Mouse (Mus musculus): ENCODE measurements around the gene F13b. TPM values are rescaled to one million over a fixed set of nuclear protein-coding genes. Genes with fewer than 3 reads are reported as not detected.
A peak's percentile ranks its signal among the peaks of the same experiment; 100 is the strongest.

F13b gene
- total and polyA plus RNA-seq, 3 experiments, result not detected

GRCm38 (mm10) chr1:139455226-139455869, 46.2 kb upstream of the F13b start:
- TF ChIP-seq CHD2 (IDR thresholded peaks at IDR 0.05; ENCODE audit: low read length), result no peak
- no peak for TF ChIP-seq ELF1 (IDR thresholded peaks at IDR 0.05; ENCODE audit: low read depth, low read length)
- TF ChIP-seq MYC (IDR thresholded peaks at IDR 0.05; ENCODE audit: low read depth, low read length), result peak; percentile 44
- no peak for TF ChIP-seq BHLHE40 (IDR thresholded peaks at IDR 0.05; ENCODE audit: borderline replicate concordance, low read depth, low read length)
- TF ChIP-seq MAX (IDR thresholded peaks at IDR 0.05; ENCODE audit: low read length), result peak; percentile 63
- TF ChIP-seq NRF1 (IDR thresholded peaks at IDR 0.05; ENCODE audit: insufficient read depth, low read depth, low read length, poor library complexity, severe bottlenecking), result no peak
- no peak for TF ChIP-seq TAL1 (IDR thresholded peaks at IDR 0.05; ENCODE audit: low read length)
- peak; percentile 24 to 47; a peak in 1 of 4 replicates for TF ChIP-seq EP300 (IDR thresholded peaks at IDR 0.05; ENCODE audit: low read depth in 1 of 2, low read length in 2 of 2)
- peak; percentile 61 for TF ChIP-seq GATA1 (IDR thresholded peaks at IDR 0.05; ENCODE audit: low read depth, low read length)
- TF ChIP-seq ZNF384 (IDR thresholded peaks at IDR 0.05; ENCODE audit: low read depth, low read length), result no peak
- TF ChIP-seq MEF2A (IDR thresholded peaks at IDR 0.05; ENCODE audit: extremely low read depth, insufficient replicate concordance, low read depth, low read length, poor library complexity, severe bottlenecking), result no peak
- 0 out of 2 replicates have a peak, but pooled peaks have one; percentile 57 for TF ChIP-seq MYB (IDR thresholded peaks at IDR 0.05; ENCODE audit: low read depth, low read length)
- TF ChIP-seq POLR2A (IDR thresholded peaks at IDR 0.05; ENCODE audit: control insufficient read depth in 1 of 2, insufficient read depth in 1 of 2, low read depth in 1 of 2, low read length in 2 of 2, poor library complexity in 1 of 2), result no peak
- TF ChIP-seq USF2 (IDR thresholded peaks at IDR 0.05; ENCODE audit: borderline replicate concordance in 1 of 2, insufficient read depth in 1 of 2, low read depth in 1 of 2, low read length in 2 of 2), result no peak
- TF ChIP-seq POLR2AphosphoS5 (IDR thresholded peaks at IDR 0.05; ENCODE audit: borderline replicate concordance, low read depth, low read length), result no peak
- TF ChIP-seq ZMIZ1 (IDR thresholded peaks at IDR 0.05; ENCODE audit: low read depth, low read length), result no peak
- TF ChIP-seq JUND (IDR thresholded peaks at IDR 0.05; ENCODE audit: low read depth, low read length), result no peak
- 0 out of 2 replicates have a peak, but pooled peaks have one; percentile 14 for TF ChIP-seq UBTF (IDR thresholded peaks at IDR 0.05; ENCODE audit: borderline replicate concordance, insufficient read depth, low read depth, low read length)
- no peak for TF ChIP-seq GABPA (IDR thresholded peaks at IDR 0.05; ENCODE audit: low read depth, low read length)
- TF ChIP-seq RAD21 (IDR thresholded peaks at IDR 0.05; ENCODE audit: low read depth, low read length), result no peak
- TF ChIP-seq NELFE (IDR thresholded peaks at IDR 0.05; ENCODE audit: low read depth, low read length), result no peak
- TF ChIP-seq CHD1 (IDR thresholded peaks at IDR 0.05; ENCODE audit: low read depth, low read length), result 0 out of 2 replicates have a peak, but pooled peaks have one; percentile 46
- no peak for TF ChIP-seq USF1 (IDR thresholded peaks at IDR 0.05; ENCODE audit: low read depth, low read length)
- TF ChIP-seq TBP (IDR thresholded peaks at IDR 0.05; ENCODE audit: low read depth, low read length), result no peak
- no peak for TF ChIP-seq MAZ (IDR thresholded peaks at IDR 0.05; ENCODE audit: low read depth, low read length)
- TF ChIP-seq ZKSCAN1 (IDR thresholded peaks at IDR 0.05; ENCODE audit: low read depth, low read length), result no peak
- TF ChIP-seq ETS1 (IDR thresholded peaks at IDR 0.05; ENCODE audit: low read depth, low read length), result peak; percentile 54
- TF ChIP-seq MXI1 (IDR thresholded peaks at IDR 0.05; ENCODE audit: low read depth, low read length), result peak; percentile 83
- no peak for TF ChIP-seq MAFK (IDR thresholded peaks at IDR 0.05; ENCODE audit: borderline replicate concordance, low read depth, low read length)
- no peak for TF ChIP-seq POLR2AphosphoS2 (IDR thresholded peaks at IDR 0.05; ENCODE audit: low read length)
- no peak for TF ChIP-seq SMC3 (IDR thresholded peaks at IDR 0.05; ENCODE audit: low read depth, low read length)
- 0 out of 2 replicates have a peak, but pooled peaks have one; percentile 14 for TF ChIP-seq RCOR1 (IDR thresholded peaks at IDR 0.05; ENCODE audit: low read depth, low read length)
- peak; percentile 80 for TF ChIP-seq SIN3A (IDR thresholded peaks at IDR 0.05; ENCODE audit: low read length)
- TF ChIP-seq TCF12 (IDR thresholded peaks at IDR 0.05; ENCODE audit: low read depth, low read length), result peak; percentile 50; the same call in 1 of the 2 replicates
- Histone ChIP-seq H3K9me3 (replicated peaks; ENCODE audit: insufficient read depth, low read length) (no peaks in the 10 kb centered on the region), H3K27me3 (ENCODE audit: control insufficient read depth in 1 of 2, insufficient read depth in 2 of 2, low read length in 2 of 2) (no peaks in the 10 kb centered on the region), H3K36me3 (ENCODE audit: control insufficient read depth in 1 of 2, insufficient read depth in 2 of 2, low read length in 2 of 2) (peaks cover 10 to 18% of the 10 kb centered on the region in 2 experiments), H3K4me3 (ENCODE audit: control insufficient read depth in 1 of 2, insufficient read depth in 1 of 2, low read depth in 2 of 2, low read length in 2 of 2) (peak overlapping the region; percentile 85 to 98), H3K27ac (ENCODE audit: control insufficient read depth, low read depth, low read length) (peak overlapping the region; percentile 83), H3K4me1 (ENCODE audit: control insufficient read depth in 1 of 2, insufficient read depth in 2 of 2, low read length in 2 of 2) (peaks cover 0 to 10% of the 10 kb centered on the region in 2 experiments; a peak in 2 of 4 replicates), H3K9ac (ENCODE audit: control insufficient read depth, low read depth, low read length, poor library complexity, severe bottlenecking) (peak overlapping the region; percentile 96), H3K79me2 (ENCODE audit: control insufficient read depth, insufficient read depth, low read length, poor library complexity) (peaks cover 27% of the 10 kb centered on the region)
- DNase-seq (ENCODE audit: low read depth, low spot score), result no peak

Data from MEL (cell line).